Mouse (Mus musculus): ENCODE measurements around the gene Olfr469. TPM values are rescaled to one million over a fixed set of nuclear protein-coding genes. Genes with fewer than 3 reads are reported as not detected.

The Olfr469 gene
- polyA plus RNA-seq, 1 experiment from 2014 or later: not detected

Other genes with a start within 250 kb of the Olfr469 start
- 1.2 and 1.3 TPM in 2 replicates for gene Ppfibp2, start 230.3 kb downstream of the Olfr469 start, polyA plus RNA-seq (2015; fragmentation: Nextera tagmentation; extraction: Ambion mirVana)
- not detected in 2 replicates for gene 5330417H12Rik, start 200.4 kb downstream of the Olfr469 start, polyA plus RNA-seq (2015; fragmentation: Nextera tagmentation; extraction: Ambion mirVana)
- gene Cyb5r2, start 67.5 kb downstream of the Olfr469 start, polyA plus RNA-seq (2015; fragmentation: Nextera tagmentation; extraction: Ambion mirVana): 0.06 and 0.08 TPM in 2 replicates
- gene Ovch2, start 24.3 kb downstream of the Olfr469 start, polyA plus RNA-seq (2015; fragmentation: Nextera tagmentation; extraction: Ambion mirVana): not detected in 2 replicates
- gene Olfr467, start 13.3 kb downstream of the Olfr469 start, polyA plus RNA-seq (2015; fragmentation: Nextera tagmentation; extraction: Ambion mirVana): not detected in 2 replicates
- not detected in 2 replicates for gene Olfr470, start 21.9 kb upstream of the Olfr469 start, polyA plus RNA-seq (2015; fragmentation: Nextera tagmentation; extraction: Ambion mirVana)
- gene Olfr472, start 72.4 kb upstream of the Olfr469 start, polyA plus RNA-seq (2015; fragmentation: Nextera tagmentation; extraction: Ambion mirVana): not detected in 2 replicates
- gene Olfr473, start 104.9 kb upstream of the Olfr469 start, polyA plus RNA-seq (2015; fragmentation: Nextera tagmentation; extraction: Ambion mirVana): not detected in 2 replicates
- gene Olfr474, start 129.1 kb upstream of the Olfr469 start, polyA plus RNA-seq (2015; fragmentation: Nextera tagmentation; extraction: Ambion mirVana): not detected in 2 replicates
- not detected in 2 replicates for gene Olfr476, start 139.3 kb upstream of the Olfr469 start, polyA plus RNA-seq (2015; fragmentation: Nextera tagmentation; extraction: Ambion mirVana)
- not detected in 2 replicates for gene Olfr477, start 161.2 kb upstream of the Olfr469 start, polyA plus RNA-seq (2015; fragmentation: Nextera tagmentation; extraction: Ambion mirVana)
- not detected in 2 replicates for gene Olfr478, start 208.4 kb upstream of the Olfr469 start, polyA plus RNA-seq (2015; fragmentation: Nextera tagmentation; extraction: Ambion mirVana)
- gene Olfr479, start 225.2 kb upstream of the Olfr469 start, polyA plus RNA-seq (2015; fragmentation: Nextera tagmentation; extraction: Ambion mirVana): not detected in 2 replicates
- not detected in 2 replicates for gene Olfr480, start 241.8 kb upstream of the Olfr469 start, polyA plus RNA-seq (2015; fragmentation: Nextera tagmentation; extraction: Ambion mirVana)

All from midbrain, embryonic 13.5 days (tissue).